Mouse (Mus musculus) lung, embryonic 16.5 days (tissue): ENCODE data around the gene Senp5. TPM values are rescaled to one million over a fixed set of nuclear protein-coding genes. Genes with fewer than 3 reads are reported as not detected.
A peak's percentile ranks its signal among the peaks of the same experiment; 100 is the strongest.

ENCODE experiments used
- ATAC-seq: fragments of 200-750 bp; cut with Nextera tagmentation; 2 replicates; pipeline ENCODE4 v1.8.0; 2017; ENCODE audit warnings: low read depth, mild to moderate bottlenecking, moderate library complexity
- H3K27ac ChIP-seq: fragments of 300-500 bp; sonication (generic); 2 replicates; pipeline ENCODE4 v1.5.1; 2014; ENCODE audit warnings: mild to moderate bottlenecking, control low read depth, low read length
- H3K27me3 ChIP-seq: fragments of 300-500 bp; sonication (generic); 2 replicates; pipeline ENCODE4 v1.6.1; 2014; ENCODE audit warnings: low read depth, low read length, mixed read lengths; ENCODE audit not compliant: control insufficient read depth, insufficient read depth
- H3K36me3 ChIP-seq: fragments of 300-500 bp; sonication (generic); 2 replicates; pipeline ENCODE4 v1.6.1; 2014; ENCODE audit warnings: low read length; ENCODE audit not compliant: control insufficient read depth, insufficient read depth
- H3K4me1 ChIP-seq: fragments of 300-500 bp; sonication (generic); replicated peaks from 2 replicates; pipeline ENCODE4 v1.6.1; 2014; ENCODE audit warnings: low read length, mixed read lengths; ENCODE audit not compliant: control insufficient read depth, insufficient read depth
- H3K4me2 ChIP-seq: fragments of 300-500 bp; sonication (generic); 2 replicates; pipeline ENCODE4 v1.6.1; 2014; ENCODE audit warnings: low read depth, low read length, control low read depth
- H3K4me3 ChIP-seq: fragments of 300-500 bp; sonication (generic); 2 replicates; pipeline ENCODE4 v1.5.1; 2014; ENCODE audit warnings: mild to moderate bottlenecking, low read length, control low read depth
- H3K9ac ChIP-seq: fragments of 300-500 bp; sonication (generic); 2 replicates; pipeline ENCODE4 v1.6.1; 2014; ENCODE audit warnings: low read length, control low read depth
- H3K9me3 ChIP-seq: fragments of 300-500 bp; sonication (generic); 2 replicates; pipeline ENCODE4 v1.6.1; 2016; ENCODE audit warnings: low read length; ENCODE audit not compliant: control insufficient read depth
- WGBS: fragments of 180-500 bp; shearing (Covaris S2); extraction: QIAGEN DNeasy Blood & Tissue Kit; methylation state at CpG from one replicate; pipeline ENCODE4 v1.1.7; 2014; 5-methylcytosine and 5-hydroxymethylcytosine counted together
- polyA plus RNA-seq: library from polyadenylated mRNA; unstranded; fragments of >200 nt; fragmentation: Nextera tagmentation; extraction: Ambion mirVana; gene quantifications from 2 replicates; pipeline ENCODE4 v1.2.1, GENCODE M21; 2015

Senp5 gene
- polyA plus RNA-seq: 11.8 and 13.5 TPM in 2 replicates

DNA sequence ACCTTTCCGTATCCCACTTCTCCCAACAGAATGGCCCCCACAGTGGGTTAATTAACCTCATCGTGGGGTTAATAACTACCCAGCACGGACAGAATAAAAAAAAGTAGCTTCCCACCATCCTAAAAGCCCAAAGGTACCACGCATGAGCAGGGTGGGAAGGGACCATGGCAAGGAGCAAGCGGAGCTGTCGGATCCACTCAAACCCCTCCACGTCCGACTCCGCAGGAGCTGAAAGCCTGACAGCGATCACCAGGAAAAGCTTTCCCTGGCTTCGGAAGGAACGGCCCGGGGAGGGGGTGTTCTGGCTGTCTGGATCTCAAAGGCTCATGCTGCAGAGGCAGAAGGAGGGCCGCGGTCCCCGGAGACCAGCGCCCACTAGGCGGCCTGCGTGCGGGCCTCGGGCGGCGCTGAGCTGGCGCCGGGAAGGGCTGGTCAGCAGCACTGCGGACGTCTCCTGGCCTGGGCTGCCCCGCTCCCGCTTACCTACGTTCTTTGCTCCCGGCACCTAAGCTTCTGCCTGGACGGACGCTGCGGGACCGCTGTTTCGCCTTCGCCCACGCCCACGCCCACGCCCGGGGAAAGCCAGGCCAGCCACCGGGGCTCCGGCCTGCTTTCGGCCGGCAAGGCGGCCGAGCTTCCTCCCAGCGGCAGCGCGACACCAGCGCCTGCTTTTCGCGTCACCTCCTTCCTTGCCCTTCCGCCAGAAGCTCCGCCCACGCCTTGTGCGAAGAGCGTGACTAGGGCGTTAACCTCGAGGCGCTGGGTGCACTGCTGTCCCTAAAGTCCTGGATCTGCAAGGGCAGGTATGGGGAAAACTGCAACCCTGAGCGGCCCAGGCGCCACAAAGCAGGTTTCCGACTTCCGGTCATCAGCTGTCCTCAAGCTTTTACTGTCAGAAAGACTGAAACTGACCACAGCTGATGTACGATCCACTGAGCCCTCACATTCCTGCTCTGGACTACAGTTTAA is at the start of gene Senp5:
Senp5 (minus strand) TSS at position 779 of the 969 bp plus-strand sequence.
- H3K27me3 ChIP-seq: no peaks in the 10 kb centered on the region
- H3K4me3 ChIP-seq: peak within 1 kb of the TSS; percentile 100
- H3K9me3 ChIP-seq: no peaks in the 10 kb centered on the region
- peaks cover 11% of the 10 kb centered on the region for H3K4me1 ChIP-seq
- H3K4me2 ChIP-seq: peak within 1 kb of the TSS; percentile 89
- no peaks in the 10 kb centered on the region for H3K36me3 ChIP-seq
- H3K9ac ChIP-seq: peak within 1 kb of the TSS; percentile 90
- WGBS: under 1% methylated on average over 66 of the region's 66 CpGs
- ATAC-seq: peak; percentile 97
- peak within 1 kb of the TSS; percentile 78 for H3K27ac ChIP-seq

DNA sequence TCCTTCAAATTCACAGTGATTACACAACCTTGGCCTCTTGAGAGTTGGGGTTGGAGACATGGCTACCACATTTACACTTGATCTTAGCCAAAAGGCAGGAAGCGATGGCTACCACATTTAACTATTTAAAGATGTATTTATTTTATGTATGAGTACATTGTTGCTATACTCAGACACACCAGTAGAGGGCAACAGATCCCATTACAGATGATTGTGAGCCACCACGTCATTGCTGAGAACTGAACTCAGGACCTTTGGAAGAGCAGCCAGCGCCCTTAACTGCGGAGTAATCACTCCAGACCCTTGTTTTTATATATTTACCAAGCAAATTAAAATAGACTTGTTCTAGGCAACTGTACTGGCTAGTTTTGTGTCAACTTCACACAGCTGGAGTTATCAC is 39.3 kb upstream of the Senp5 start:
- no peak overlapping the region for H3K9ac ChIP-seq
- ATAC-seq: no peak
- WGBS: 88% methylated on average over 4 of the region's 4 CpGs
- H3K36me3 ChIP-seq: peaks cover 49% of the 10 kb centered on the region
- no peaks in the 10 kb centered on the region for H3K9me3 ChIP-seq
- H3K4me1 ChIP-seq: no peaks in the 10 kb centered on the region
- no peak overlapping the region for H3K27ac ChIP-seq
- H3K4me3 ChIP-seq: no peak overlapping the region
- no peaks in the 10 kb centered on the region for H3K27me3 ChIP-seq
- no peak overlapping the region for H3K4me2 ChIP-seq

DNA sequence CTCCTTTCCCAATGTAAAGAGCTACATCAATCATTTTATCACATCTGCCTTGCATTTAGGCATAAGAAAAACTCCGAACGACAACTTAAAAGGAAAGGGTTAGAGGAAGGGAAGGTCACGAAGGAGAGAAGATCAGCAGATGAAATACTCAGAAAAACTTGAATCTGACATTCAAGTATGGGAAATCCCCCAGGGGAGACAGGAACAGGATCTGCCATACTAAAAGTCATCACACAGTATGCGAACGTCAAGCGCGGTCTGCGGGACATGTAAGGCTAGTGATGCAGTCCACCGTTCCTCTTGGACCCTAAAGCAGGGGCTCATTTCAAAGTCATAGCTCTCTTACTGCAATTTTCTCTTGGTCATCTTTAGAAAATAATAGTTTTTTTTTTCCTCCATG is 16.6 kb upstream of the Senp5 start:
- Histone ChIP-seq H3K4me3 (no peak overlapping the region), H3K27me3 (no peaks in the 10 kb centered on the region), H3K36me3 (peaks cover 26% of the 10 kb centered on the region), H3K4me1 (no peaks in the 10 kb centered on the region), H3K4me2 (no peak overlapping the region), H3K27ac (no peak overlapping the region), H3K9me3 (no peaks in the 10 kb centered on the region), H3K9ac (no peak overlapping the region)
- 91% methylated on average over 9 of the region's 9 CpGs for WGBS
- ATAC-seq: no peak

DNA sequence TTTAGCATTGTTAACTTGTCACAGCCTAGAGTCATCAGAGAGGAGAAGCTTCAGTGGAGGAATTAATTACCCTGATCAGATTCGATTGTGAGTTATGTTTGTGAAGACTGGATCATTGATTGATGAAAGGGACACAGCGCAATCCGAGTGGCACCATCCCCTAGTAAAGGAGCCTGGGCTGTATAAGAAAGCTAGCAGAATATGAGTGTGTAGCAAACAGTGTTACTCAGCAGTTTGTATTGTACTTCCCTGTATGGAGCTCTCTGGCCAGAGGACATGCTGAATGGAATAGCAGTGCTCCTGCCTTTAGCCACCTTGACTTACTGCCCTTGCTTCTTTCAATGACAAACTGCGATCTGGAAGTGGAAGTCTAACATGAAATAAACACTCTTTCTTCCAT is 7.2 kb upstream of the Senp5 start:
- 74% methylated on average over 4 of the region's 4 CpGs for WGBS
- ATAC-seq: no peak
- H3K27me3 ChIP-seq: no peaks in the 10 kb centered on the region
- H3K27ac ChIP-seq: no peak overlapping the region
- H3K36me3 ChIP-seq: no peaks in the 10 kb centered on the region
- no peaks in the 10 kb centered on the region for H3K4me1 ChIP-seq
- no peaks in the 10 kb centered on the region for H3K9me3 ChIP-seq
- no peak overlapping the region for H3K4me3 ChIP-seq
- H3K4me2 ChIP-seq: no peak overlapping the region
- H3K9ac ChIP-seq: no peak overlapping the region

DNA sequence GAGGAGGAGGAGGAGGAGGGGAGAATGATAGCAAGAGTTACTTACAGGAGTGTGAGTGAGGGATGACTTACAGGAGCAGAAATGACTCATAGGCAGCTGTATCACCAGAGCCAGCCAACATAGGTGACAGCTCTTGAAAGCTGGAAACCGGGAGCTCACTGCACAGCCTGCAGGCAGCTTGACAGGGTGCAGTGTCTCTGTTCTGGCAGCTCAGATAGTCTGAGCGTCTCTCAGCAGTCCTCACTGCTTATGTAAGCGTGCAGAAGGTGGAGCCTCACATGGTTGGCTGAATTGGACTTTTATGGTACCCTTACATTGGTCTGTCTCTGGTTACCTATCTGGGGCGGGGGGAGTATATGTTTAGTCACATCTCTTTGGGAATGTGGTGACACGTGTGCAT is 6.8 kb upstream of the Senp5 start:
- no peaks in the 10 kb centered on the region for H3K4me1 ChIP-seq
- H3K9ac ChIP-seq: no peak overlapping the region
- H3K27me3 ChIP-seq: no peaks in the 10 kb centered on the region
- peak; percentile 50; the same call in 1 of the 2 replicates for ATAC-seq
- no peaks in the 10 kb centered on the region for H3K9me3 ChIP-seq
- WGBS: 27% methylated on average over 5 of the region's 5 CpGs
- no peaks in the 10 kb centered on the region for H3K36me3 ChIP-seq
- no peak overlapping the region for H3K4me2 ChIP-seq
- no peak overlapping the region for H3K27ac ChIP-seq
- no peak overlapping the region for H3K4me3 ChIP-seq

DNA sequence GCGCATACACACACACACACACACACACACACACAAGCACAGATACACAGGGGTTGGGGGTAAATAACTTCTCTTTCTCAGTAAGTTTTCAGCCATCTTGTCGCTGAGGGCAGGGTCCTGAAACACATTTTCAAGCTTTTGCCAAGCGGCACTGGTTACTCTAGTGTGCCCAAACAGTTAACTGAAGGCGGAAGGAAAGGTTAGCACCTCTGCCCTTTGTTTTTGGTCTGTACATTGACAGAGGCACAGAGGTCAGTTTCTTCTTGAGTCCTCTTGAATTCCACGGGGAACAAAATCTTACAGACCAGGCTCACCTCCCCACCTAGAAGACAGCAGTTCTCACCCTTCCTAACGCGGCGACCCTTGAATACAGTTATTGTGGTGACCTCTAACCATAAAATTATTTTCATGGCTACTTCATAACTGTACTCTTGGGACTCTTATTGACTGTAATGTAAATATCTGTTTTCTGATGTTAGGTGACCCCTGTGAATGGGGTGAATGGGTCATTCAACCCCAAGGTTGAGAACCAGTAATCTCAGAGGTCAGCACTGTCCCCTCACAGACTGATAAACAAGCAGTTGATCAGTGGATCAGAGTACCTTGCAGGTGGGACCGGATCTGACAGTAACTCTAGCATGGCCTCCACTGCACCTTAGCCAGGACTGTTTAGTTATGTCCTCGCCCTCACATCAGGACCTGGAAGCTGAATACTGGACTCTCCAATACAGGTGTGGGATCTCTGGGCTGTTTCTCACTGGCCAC is 5.6 kb upstream of the Senp5 start:
- H3K27me3 ChIP-seq: no peaks in the 10 kb centered on the region
- H3K27ac ChIP-seq: no peak overlapping the region
- H3K36me3 ChIP-seq: no peaks in the 10 kb centered on the region
- peaks cover under 1% of the 10 kb centered on the region; the same call in 1 of the 2 replicates for H3K4me1 ChIP-seq
- WGBS: 51% methylated on average over 10 of the region's 10 CpGs
- no peaks in the 10 kb centered on the region for H3K9me3 ChIP-seq
- H3K4me3 ChIP-seq: no peak overlapping the region
- H3K9ac ChIP-seq: no peak overlapping the region
- ATAC-seq: no peak
- H3K4me2 ChIP-seq: no peak overlapping the region

DNA sequence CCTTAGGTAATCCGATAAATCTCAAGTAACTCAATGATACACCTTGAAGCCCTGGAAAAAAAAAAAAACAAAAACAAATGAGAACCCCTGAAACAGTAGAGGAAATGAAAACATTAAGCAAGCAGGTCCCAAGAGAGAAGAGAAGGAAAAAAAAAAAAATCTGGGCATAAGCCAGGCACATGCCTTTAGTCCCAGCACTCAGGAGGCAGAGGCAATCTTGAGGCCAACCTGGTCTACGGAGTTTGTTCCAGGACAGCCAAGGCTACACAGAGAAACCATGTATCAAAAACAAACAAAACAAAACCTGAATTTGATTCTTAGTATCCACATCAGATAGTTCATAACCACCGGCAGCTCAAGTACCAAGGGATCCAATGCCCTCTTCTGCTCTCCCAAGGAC is 1.6 kb upstream of the Senp5 start:
- H3K9ac ChIP-seq: no peak overlapping the region
- no peaks in the 10 kb centered on the region for H3K9me3 ChIP-seq
- no peak for ATAC-seq
- H3K4me2 ChIP-seq: no peak overlapping the region
- 92% methylated on average over 3 of the region's 3 CpGs for WGBS
- H3K4me3 ChIP-seq: no peak overlapping the region
- no peaks in the 10 kb centered on the region for H3K27me3 ChIP-seq
- no peak overlapping the region for H3K27ac ChIP-seq
- no peaks in the 10 kb centered on the region for H3K36me3 ChIP-seq
- peaks cover 11% of the 10 kb centered on the region for H3K4me1 ChIP-seq

DNA sequence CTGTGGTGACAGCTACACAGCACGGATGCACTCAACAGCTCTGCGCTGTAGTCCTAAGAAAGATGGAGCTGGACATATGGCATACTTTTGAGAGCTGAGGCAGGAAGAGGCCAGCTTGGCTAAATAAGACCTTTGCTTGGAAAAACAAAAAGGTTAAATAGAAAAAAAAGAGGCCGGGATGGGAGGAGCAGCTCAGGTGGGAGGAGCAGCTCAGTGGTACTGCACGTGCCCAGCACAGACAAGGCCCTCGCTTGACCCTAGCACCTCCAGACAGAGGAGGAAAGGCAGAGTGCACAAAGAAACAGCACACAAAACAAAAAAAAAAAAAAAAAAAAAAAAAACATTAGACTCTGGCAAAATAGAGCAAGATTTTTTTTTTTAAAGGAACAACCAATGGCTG is 6.7 kb downstream of the Senp5 start:
- H3K4me3 ChIP-seq: no peak overlapping the region
- H3K4me1 ChIP-seq: no peaks in the 10 kb centered on the region
- ATAC-seq: no peak
- H3K27ac ChIP-seq: no peak overlapping the region
- 83% methylated on average over 5 of the region's 5 CpGs for WGBS
- peaks cover 3% of the 10 kb centered on the region for H3K36me3 ChIP-seq
- no peaks in the 10 kb centered on the region for H3K27me3 ChIP-seq
- H3K9ac ChIP-seq: no peak overlapping the region
- no peaks in the 10 kb centered on the region for H3K9me3 ChIP-seq
- no peak overlapping the region for H3K4me2 ChIP-seq

DNA sequence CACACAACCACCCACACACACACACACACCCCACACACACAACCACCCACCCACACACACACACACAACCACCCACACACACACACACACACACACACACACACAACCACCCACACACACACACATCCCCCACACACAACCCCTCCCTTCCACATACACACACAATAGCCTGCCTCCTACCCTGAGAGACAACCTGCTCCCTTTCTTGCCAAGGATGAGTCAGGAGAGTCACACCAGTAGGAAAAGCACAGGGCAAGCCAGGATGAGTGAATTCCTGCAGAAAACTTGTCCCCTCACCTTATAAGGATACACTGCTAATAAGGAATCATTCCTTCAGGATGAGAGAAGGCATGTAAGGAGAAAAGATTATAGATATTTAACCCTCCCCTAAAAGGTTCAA is 9.1 kb downstream of the Senp5 start:
- Histone ChIP-seq H3K4me2 (no peak overlapping the region), H3K4me1 (no peaks in the 10 kb centered on the region), H3K27me3 (no peaks in the 10 kb centered on the region), H3K9ac (no peak overlapping the region), H3K4me3 (no peak overlapping the region), H3K27ac (no peak overlapping the region), H3K36me3 (peaks cover 10% of the 10 kb centered on the region), H3K9me3 (no peaks in the 10 kb centered on the region)
- no peak for ATAC-seq
